Mouse (Mus musculus) limb, embryonic 15.5 days (tissue): Measurements from ENCODE around the gene Dedd2. TPM values are rescaled to one million over a fixed set of nuclear protein-coding genes. Genes with fewer than 3 reads are reported as not detected.
"Not testable (repeated sequence)": the region's sequence is repeated elsewhere in the genome, so short reads cannot be mapped to it uniquely, and the experiment has no call there.

Source experiments
- ATAC-seq: fragments of 200-750 bp; cut with Nextera tagmentation; 2 replicates; pipeline ENCODE4 v1.8.0; 2017; ENCODE audit warnings: low read depth, moderate TSS enrichment; ENCODE audit not compliant: insufficient number of reproducible peaks, low FRiP score, low TSS enrichment
- H3K27ac ChIP-seq: fragments of 300-500 bp; sonication (generic); 2 replicates; pipeline ENCODE4 v1.5.1; 2015; ENCODE audit warnings: moderate library complexity, mild to moderate bottlenecking, inconsistent platforms
- H3K27me3 ChIP-seq: fragments of 300-500 bp; sonication (generic); 2 replicates; pipeline ENCODE4 v1.6.1; 2015; ENCODE audit warnings: inconsistent platforms
- H3K36me3 ChIP-seq: fragments of 300-500 bp; sonication (generic); 2 replicates; pipeline ENCODE4 v1.6.1; 2015; ENCODE audit warnings: inconsistent platforms
- H3K4me1 ChIP-seq: fragments of 300-500 bp; sonication (generic); 2 replicates; pipeline ENCODE4 v1.6.1; 2015; ENCODE audit warnings: inconsistent platforms
- H3K4me2 ChIP-seq: fragments of 300-500 bp; sonication (generic); 2 replicates; pipeline ENCODE4 v1.6.1; 2015; ENCODE audit warnings: mild to moderate bottlenecking, inconsistent platforms
- H3K4me3 ChIP-seq: fragments of 300-500 bp; sonication (generic); 2 replicates; pipeline ENCODE4 v1.5.1; 2015; ENCODE audit warnings: mild to moderate bottlenecking, inconsistent platforms
- H3K9ac ChIP-seq: fragments of 300-500 bp; sonication (generic); 2 replicates; pipeline ENCODE4 v1.6.1; 2015; ENCODE audit warnings: inconsistent platforms
- H3K9me3 ChIP-seq: fragments of 300-500 bp; sonication (generic); 2 replicates; pipeline ENCODE4 v1.6.1; 2016; ENCODE audit warnings: inconsistent platforms
- WGBS: fragments of 180-500 bp; shearing (Covaris S2); methylation state at CpG from one replicate; pipeline ENCODE4 v1.1.7; 2015; 5-methylcytosine and 5-hydroxymethylcytosine counted together
- polyA plus RNA-seq: library from polyadenylated mRNA; unstranded; fragments of >200 nt; fragmentation: Nextera tagmentation; extraction: Ambion mirVana; gene quantifications from 2 replicates; pipeline ENCODE4 v1.2.1, GENCODE M21; 2015

The Dedd2 gene
- 12.2 and 13.6 TPM in 2 replicates for polyA plus RNA-seq

DNA sequence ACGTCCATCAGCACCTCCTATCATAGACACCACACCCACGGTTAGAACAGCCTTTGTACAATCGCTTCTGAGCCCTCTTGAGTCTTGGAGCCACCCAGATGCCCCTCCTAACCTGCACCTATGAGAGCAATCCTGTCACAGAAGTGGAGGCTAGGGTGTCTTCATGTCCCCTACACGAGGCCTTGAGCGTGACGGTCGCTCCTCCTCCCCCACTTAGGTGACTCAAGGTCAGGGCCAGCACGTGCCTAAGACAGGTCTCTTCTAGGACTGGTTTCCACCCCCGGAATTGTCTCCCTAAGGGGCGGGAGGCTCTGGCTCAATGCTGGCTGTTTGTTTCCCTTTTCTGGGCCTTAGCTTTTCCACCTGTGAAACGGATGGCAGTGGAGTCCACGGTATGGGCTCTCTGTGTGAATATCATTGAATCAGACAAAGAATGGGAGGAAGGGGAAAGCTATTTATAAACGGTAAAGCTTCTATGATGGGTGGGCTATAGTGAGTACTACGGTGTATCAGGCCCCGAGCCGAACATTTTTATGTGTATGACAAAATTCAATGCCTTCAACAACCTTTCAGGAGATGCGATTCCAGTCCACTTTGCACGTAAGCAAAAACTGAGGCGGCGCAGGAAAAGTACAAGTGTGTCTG is at the start of gene Dedd2:
TSS of gene Dedd2 (minus strand) at position 159 of the 645 bp plus-strand sequence.
- Histone ChIP-seq H3K9me3 (no peaks in the 10 kb centered on the region), H3K27ac (peak within 1 kb of the TSS; percentile 95), H3K4me1 (peaks cover 41% of the 10 kb centered on the region), H3K4me3 (peak within 1 kb of the TSS; percentile 59), H3K4me2 (peak within 1 kb of the TSS; percentile 92), H3K36me3 (peaks cover 28% of the 10 kb centered on the region), H3K27me3 (no peaks in the 10 kb centered on the region), H3K9ac (peak within 1 kb of the TSS; percentile 75)
- ATAC-seq: no peak
- 6% methylated on average over 20 of the region's 20 CpGs for WGBS

DNA sequence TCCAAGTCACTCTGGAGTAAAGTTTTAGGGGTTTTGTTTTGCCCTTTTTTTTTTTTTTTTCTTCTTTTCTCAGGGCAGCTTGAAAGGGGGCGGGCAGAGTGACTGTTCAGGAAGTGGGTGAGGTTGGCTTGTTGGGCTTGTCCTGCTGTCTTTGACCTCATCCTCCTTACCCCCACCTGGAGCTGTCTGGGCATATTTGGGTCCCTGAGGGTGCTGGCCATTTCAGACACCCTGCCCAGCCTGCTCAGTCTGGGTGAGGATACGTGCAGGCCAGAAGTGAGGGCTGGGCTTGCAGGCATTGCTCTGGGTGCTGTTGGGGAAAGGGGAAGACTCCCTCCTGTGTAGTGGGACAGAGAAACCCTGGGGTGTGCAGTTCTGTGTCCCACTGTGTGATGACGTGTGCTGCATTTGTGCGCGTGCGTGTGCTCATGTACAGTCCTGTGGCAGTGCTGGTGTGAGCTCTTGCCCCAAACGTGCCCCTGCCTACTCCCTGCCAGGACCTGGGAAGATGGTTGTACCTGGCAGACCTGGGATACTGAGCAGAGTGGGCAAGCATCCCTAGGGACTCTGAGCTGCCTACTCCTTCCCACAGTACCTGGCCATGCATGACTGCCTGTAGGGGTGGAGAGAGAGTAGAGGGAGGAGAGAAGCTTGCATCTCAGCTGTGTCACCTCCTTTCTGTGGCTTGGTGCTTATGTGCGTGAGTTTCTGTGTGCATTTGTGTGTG is 49.3 kb upstream of the Dedd2 start:
- peak overlapping the region; percentile 82 for H3K4me2 ChIP-seq
- H3K9me3 ChIP-seq: no peaks in the 10 kb centered on the region
- no peak for ATAC-seq
- no peaks in the 10 kb centered on the region for H3K27me3 ChIP-seq
- H3K4me3 ChIP-seq: peak overlapping the region; percentile 79
- peak overlapping the region; percentile 47; the same call in 1 of the 2 replicates for H3K27ac ChIP-seq
- WGBS: 76% methylated on average over 8 of the region's 8 CpGs
- H3K9ac ChIP-seq: no peak overlapping the region
- peaks cover 38% of the 10 kb centered on the region for H3K36me3 ChIP-seq
- peaks cover 51% of the 10 kb centered on the region for H3K4me1 ChIP-seq

DNA sequence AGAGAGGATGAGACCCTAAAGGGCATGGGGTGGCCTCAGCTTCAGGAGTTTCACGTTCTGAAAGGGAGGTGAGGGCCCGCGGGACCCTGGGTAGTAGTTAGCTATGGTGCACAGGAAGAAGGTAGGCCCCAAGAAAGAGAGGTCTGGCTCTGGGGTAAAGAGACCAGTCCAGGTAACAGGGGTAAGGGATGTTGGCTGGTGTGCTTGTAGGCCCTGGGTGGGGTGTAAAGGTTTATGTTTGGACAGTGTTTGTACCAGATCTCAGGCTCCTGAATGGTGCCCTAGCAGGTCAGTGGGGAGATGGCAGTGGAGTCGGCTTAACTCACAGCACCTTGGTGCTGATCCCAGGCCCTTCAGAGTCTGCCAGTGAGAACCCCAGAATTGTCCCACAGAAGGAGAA is 48.6 kb upstream of the Dedd2 start:
- H3K9ac ChIP-seq: peak overlapping the region; percentile 67; the same call in 1 of the 2 replicates

DNA sequence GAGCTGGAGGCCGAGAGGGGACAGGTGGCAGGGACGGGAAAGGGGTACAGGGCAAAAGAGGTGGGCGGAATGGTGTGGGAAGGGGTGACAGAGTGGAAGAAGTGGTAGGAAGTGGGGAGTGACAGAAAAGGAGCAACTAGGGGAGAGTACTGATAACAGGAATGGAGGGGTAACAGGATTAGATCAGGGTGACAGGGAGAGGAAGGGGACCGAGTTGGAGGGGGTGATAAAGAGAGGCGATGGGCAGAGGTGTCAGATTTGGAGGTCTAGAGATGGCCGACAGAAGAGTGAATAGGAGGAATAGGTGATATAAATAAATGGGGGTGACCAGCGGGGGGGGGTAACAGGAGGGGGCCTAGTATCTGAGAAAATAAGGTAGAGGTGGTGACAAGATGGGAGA is 48.2 kb upstream of the Dedd2 start:
- H3K9ac ChIP-seq: peak overlapping the region; percentile 67
- H3K4me1 ChIP-seq: peaks cover 40% of the 10 kb centered on the region
- no peaks in the 10 kb centered on the region for H3K9me3 ChIP-seq
- 5% methylated on average over 7 of the region's 7 CpGs for WGBS
- no peak for ATAC-seq
- H3K27me3 ChIP-seq: no peaks in the 10 kb centered on the region
- H3K4me3 ChIP-seq: peak overlapping the region; percentile 79
- peak overlapping the region; percentile 87 for H3K27ac ChIP-seq
- H3K4me2 ChIP-seq: peak overlapping the region; percentile 82
- peaks cover 30% of the 10 kb centered on the region for H3K36me3 ChIP-seq

More for the DNA sequence above, 48.6 kb upstream of the Dedd2 start:
- WGBS: 34% methylated on average over 4 of the region's 4 CpGs
- Histone ChIP-seq H3K4me1 (peaks cover 45% of the 10 kb centered on the region), H3K27ac (peak overlapping the region; percentile 87), H3K4me3 (peak overlapping the region; percentile 79), H3K9me3 (no peaks in the 10 kb centered on the region), H3K36me3 (peaks cover 34% of the 10 kb centered on the region), H3K27me3 (no peaks in the 10 kb centered on the region), H3K4me2 (peak overlapping the region; percentile 82)
- no peak for ATAC-seq

DNA sequence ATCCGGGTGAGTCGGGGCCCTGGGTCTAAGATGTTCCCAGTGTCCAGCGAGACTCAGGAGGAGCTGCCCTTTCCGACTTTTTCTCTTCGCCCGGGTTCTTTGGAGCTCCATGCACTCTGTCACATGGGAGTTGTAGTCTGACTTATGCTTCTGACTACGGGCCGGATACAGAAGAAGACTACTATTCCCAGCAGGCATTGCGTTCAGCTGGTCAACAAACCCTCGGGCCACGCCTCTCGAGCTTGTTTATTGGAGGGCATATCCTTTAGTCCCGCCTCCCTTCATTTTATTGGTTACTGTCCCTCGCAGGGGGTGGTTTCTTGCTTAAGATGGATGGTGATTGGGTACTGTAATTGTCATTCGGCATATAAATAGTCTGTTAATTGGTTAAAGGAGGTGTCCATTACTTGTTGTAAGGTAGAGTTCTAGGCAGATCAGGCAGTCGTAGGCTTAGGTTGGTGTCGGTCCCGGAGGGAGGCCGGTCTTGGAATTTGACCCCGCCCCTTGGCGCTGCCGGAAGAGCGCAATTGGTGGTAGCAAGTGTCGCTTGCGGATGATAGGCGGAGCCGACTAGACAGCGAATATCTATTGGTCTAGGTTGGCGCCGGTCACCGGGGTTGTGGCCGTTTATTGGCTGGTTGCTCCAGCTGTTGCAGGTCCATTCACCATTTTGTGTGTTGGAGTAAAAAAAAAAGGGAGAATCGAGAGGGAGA is 47.5 kb upstream of the Dedd2 start:
- peak; percentile 95 for ATAC-seq

DNA sequence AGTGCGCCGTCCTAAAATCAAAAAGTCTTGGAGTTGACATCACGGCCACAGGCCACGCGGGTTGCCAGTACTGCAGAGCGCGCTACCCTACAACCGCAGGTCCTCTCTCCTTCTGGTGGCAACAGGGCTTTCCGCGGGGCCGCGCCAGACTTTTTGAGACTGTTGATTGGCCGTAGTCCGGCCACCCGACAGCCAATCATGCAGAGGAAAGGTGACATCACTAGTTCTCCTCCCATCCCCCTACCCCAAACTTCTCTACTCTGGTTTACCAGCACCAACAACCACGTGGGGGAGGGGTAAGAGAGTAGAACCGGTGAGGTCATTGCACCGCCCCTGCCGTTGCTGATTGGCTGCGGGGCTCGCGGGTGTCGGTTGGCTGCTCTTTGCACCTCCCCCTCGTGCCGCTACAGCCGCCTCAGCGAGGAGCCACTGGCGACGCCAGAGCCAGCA is 46.9 kb upstream of the Dedd2 start, which contains the start of gene Cic:
TSS of gene Cic (plus strand) at position 404 of the 450 bp plus-strand sequence.
- ATAC-seq: peak; percentile 89
- peaks cover 28% of the 10 kb centered on the region for H3K4me1 ChIP-seq
- peak within 1 kb of the TSS; percentile 79 for H3K4me3 ChIP-seq
- peak within 1 kb of the TSS; percentile 97 for H3K27ac ChIP-seq
- H3K27me3 ChIP-seq: no peaks in the 10 kb centered on the region
- no peaks in the 10 kb centered on the region for H3K9me3 ChIP-seq
- peaks cover 17% of the 10 kb centered on the region for H3K36me3 ChIP-seq
- WGBS: 0% methylated on average over 29 of the region's 29 CpGs
- H3K9ac ChIP-seq: peak within 1 kb of the TSS; percentile 67
- H3K4me2 ChIP-seq: peak within 1 kb of the TSS; percentile 82

More for the DNA sequence above, 47.5 kb upstream of the Dedd2 start:
- Histone ChIP-seq H3K4me2 (peak overlapping the region; percentile 82), H3K9me3 (no peaks in the 10 kb centered on the region), H3K4me3 (peak overlapping the region; percentile 79), H3K27ac (peak overlapping the region; percentile 97), H3K27me3 (no peaks in the 10 kb centered on the region), H3K9ac (peak overlapping the region; percentile 67), H3K36me3 (peaks cover 23% of the 10 kb centered on the region), H3K4me1 (peaks cover 33% of the 10 kb centered on the region)
- under 1% methylated on average over 33 of the region's 33 CpGs for WGBS

DNA sequence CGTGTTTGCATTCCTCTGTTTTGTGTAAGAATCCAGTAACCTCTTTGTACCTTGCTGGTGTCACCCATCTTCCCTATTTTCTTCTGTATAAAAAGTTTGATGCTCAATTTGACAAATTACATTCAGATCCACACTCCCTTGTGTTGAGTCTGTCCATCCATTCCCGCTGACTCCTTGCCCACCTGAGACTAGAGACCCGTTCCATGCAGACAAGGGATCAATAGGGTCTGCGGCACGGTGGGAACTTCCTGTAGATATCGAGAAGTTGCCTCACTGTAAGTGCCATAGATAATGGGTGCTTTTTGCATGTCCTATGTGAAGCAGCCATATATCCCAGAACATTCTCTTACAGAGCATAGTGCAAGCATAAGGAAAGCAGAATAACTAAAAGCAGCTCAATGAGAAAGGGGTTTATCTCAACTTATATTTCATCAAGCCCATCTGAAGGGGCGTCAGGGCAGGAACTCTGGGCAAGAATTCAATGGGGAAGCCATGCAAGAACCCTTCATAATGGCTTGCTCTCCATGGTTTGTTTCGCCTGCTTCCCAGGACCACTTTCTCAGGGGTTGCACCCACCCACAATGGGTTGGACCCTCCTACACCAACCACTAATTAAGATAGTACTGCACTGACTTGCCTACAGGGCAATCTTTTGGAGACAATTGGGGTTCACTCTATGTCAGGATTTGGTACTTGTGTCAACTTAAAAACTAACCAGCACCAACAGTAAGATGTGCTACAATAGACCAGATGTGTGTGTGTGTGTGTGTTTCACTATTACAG is 46.0 kb upstream of the Dedd2 start:
- H3K4me2 ChIP-seq: no peak overlapping the region; the same call in 1 of the 2 replicates
- ATAC-seq: no peak
- 91% methylated on average over 8 of the region's 8 CpGs for WGBS

DNA sequence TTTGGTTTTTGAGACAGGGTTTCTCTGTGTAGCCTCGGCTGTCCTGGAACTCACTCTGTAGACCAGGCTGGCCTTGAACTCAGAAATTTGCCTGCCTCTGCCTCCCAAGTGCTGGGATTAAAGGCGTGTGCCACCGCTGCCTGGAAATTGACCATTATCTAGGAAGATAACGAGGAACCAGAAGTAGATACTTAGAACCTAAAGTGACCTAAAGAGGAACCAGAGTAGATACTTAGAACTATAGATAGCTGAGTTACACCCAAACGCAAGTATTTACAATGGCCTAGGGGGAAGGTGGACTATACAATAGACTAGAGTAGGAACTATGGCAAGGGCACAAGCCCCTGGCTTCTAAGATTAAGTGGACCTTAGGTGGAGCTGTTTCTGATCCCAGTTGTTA is 45.3 kb upstream of the Dedd2 start:
- WGBS: 88% methylated on average over 5 of the region's 5 CpGs
- not testable (repeated sequence) for H3K27ac ChIP-seq, H3K9me3 ChIP-seq, H3K9ac ChIP-seq, H3K27me3 ChIP-seq, ATAC-seq, H3K36me3 ChIP-seq, H3K4me2 ChIP-seq, H3K4me3 ChIP-seq
- peaks cover 22% of the 10 kb centered on the region for H3K4me1 ChIP-seq

More for the DNA sequence above, 46.0 kb upstream of the Dedd2 start:
- Histone ChIP-seq H3K9me3 (no peaks in the 10 kb centered on the region), H3K27ac (no peak overlapping the region), H3K36me3 (peaks cover 8% of the 10 kb centered on the region), H3K9ac (no peak overlapping the region), H3K4me3 (no peak overlapping the region), H3K27me3 (no peaks in the 10 kb centered on the region), H3K4me1 (peaks cover 25% of the 10 kb centered on the region)

DNA sequence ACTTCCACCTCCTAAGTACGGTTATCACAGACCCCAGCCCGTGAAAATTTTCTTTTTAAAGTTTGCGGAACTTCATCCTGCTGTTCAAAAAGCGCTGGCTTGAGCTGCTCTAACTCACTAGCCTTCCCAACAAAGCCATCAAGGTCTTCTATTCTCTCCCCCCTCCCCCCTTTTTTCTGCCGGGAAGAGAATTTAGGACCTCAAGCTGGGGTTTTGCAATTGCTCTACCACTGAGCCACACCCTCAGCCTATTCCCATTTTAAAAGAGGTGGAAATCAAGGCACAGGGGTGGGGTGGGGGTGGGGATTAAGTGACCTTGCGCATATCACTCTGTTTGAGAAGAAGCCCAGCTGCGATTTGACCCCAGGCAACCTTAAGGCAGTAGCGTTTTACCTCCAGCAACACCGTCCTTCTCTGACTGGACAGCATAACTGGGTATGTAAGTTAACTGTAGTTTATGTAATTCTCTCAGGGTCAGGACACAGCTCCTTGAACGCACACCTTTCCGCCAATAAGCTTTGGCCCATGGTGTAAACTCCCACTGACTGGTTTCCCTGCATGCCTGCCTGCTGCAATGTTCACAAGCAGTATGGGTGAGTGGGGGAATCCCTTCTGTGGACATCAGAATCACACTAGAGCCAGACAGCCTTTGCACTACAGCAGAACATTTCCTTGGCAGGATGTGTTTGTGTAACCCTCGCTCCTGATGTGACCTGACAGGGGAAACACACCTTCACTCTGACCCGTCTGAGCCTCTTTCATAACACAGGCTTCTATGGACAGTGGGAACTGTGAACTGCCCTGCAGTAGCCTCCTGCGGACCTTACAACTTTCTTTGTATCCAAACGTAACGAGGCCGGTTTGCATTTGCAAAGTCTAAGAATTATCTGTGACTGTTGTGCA is 43.8 kb upstream of the Dedd2 start:
- Histone ChIP-seq H3K9ac (no peak overlapping the region), H3K4me2 (no peak overlapping the region), H3K27me3 (no peaks in the 10 kb centered on the region), H3K36me3 (no peaks in the 10 kb centered on the region), H3K4me1 (peaks cover 11% of the 10 kb centered on the region), H3K27ac (no peak overlapping the region), H3K4me3 (no peak overlapping the region), H3K9me3 (no peaks in the 10 kb centered on the region)
- WGBS: 41% methylated on average over 17 of the region's 17 CpGs
- ATAC-seq: no peak

DNA sequence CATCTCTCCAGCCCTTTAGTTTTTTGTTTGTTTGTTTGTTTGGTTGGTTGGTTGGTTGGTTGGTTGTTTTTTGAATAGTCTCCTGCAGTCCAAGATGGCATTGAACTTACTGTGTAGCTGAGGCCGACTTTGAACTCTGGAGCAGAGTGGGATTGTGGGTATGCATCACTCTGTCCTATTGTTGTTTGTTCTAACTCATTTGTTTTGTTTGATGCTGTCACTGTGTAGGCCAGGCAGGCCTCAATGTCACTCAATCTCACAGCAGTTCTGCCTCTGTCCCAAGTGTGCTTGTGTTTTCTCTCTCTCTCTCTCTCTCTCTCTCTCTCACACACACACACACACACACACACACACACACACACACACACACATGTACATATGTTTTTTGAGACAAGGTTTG is 41.5 kb upstream of the Dedd2 start:
- Histone ChIP-seq H3K4me2 (no peak overlapping the region), H3K36me3 (no peaks in the 10 kb centered on the region), H3K4me1 (peaks cover 1% of the 10 kb centered on the region), H3K9me3 (no peaks in the 10 kb centered on the region), H3K9ac (no peak overlapping the region), H3K27me3 (no peaks in the 10 kb centered on the region), H3K4me3 (no peak overlapping the region), H3K27ac (no peak overlapping the region)
- 91% methylated on average over 1 of the region's 1 CpGs for WGBS
- no peak for ATAC-seq
